Mouse (Mus musculus): Measurements from ENCODE around the gene Fggy. TPM values are rescaled to one million over a fixed set of nuclear protein-coding genes. Genes with fewer than 3 reads are reported as not detected.

The Fggy gene
- polyA plus RNA-seq, 1 experiment from 2014 or later = 30.0 TPM

- H3K9ac ChIP-seq = no peak overlapping the region
- H3K27me3 ChIP-seq = no peaks in the 10 kb centered on the region
- H3K4me3 ChIP-seq (replicated peaks) = no peak overlapping the region
- 81% methylated on average over 2 of the region's 2 CpGs for WGBS
- no peak overlapping the region for H3K4me2 ChIP-seq
- peaks cover 10% of the 10 kb centered on the region; the same call in 1 of the 2 replicates for H3K4me1 ChIP-seq
- no peak overlapping the region for H3K27ac ChIP-seq
- H3K9me3 ChIP-seq (replicated peaks) = no peaks in the 10 kb centered on the region
- no peaks in the 10 kb centered on the region for H3K36me3 ChIP-seq
- no peak for ATAC-seq (replicated peaks; ENCODE audit: low FRiP score)
Observed at GRCm38 (mm10) chr4:95856008-95856407, 298.7 kb downstream of the Fggy start.

GRCm38 (mm10) chr4:95860601-95861000 is 303.3 kb downstream of the Fggy start:
- Histone ChIP-seq H3K27me3 (no peaks in the 10 kb centered on the region), H3K27ac (no peak overlapping the region), H3K9ac (no peak overlapping the region), H3K9me3 (replicated peaks) (no peaks in the 10 kb centered on the region), H3K4me2 (no peak overlapping the region), H3K4me3 (replicated peaks) (no peak overlapping the region), H3K4me1 (peaks cover 34% of the 10 kb centered on the region), H3K36me3 (no peaks in the 10 kb centered on the region)
- no peak for ATAC-seq (replicated peaks; ENCODE audit: low FRiP score)
- WGBS = 53% methylated on average over 3 of the region's 3 CpGs

DNA sequence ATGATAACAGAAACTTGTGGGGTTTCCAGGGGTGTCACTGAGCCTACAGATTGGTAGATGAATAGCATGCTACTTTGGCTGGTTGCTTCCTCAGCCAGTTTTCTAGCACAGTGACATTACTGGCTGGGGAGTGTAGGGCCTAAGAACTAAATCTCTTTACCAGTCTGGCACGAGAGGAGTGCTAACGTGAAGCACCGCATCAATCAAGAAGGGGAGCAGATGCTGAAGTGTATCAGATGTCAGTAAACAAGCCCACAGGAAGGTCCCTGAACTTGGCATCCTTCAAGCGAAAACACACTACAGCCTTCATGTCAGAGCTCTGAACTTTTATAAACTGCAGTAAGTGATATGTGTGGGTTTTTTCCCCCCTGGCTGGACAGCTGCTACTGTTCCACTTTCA is 303.8 kb downstream of the Fggy start:
- peak; percentile 81 for ATAC-seq (replicated peaks; ENCODE audit: low FRiP score)

GRCm38 (mm10) chr4:95861741-95862155 is 304.4 kb downstream of the Fggy start:
- Histone ChIP-seq H3K27me3 (no peaks in the 10 kb centered on the region), H3K36me3 (no peaks in the 10 kb centered on the region), H3K4me1 (peaks cover 34% of the 10 kb centered on the region), H3K9ac (no peak overlapping the region), H3K4me2 (no peak overlapping the region), H3K4me3 (replicated peaks) (no peak overlapping the region), H3K27ac (no peak overlapping the region), H3K9me3 (replicated peaks) (no peaks in the 10 kb centered on the region)
- ATAC-seq (replicated peaks; ENCODE audit: low FRiP score) = no peak
- WGBS = 88% methylated on average over 5 of the region's 5 CpGs

More for the DNA sequence above, 303.8 kb downstream of the Fggy start:
- Histone ChIP-seq H3K36me3 (no peaks in the 10 kb centered on the region), H3K27me3 (no peaks in the 10 kb centered on the region), H3K9me3 (replicated peaks) (no peaks in the 10 kb centered on the region), H3K9ac (no peak overlapping the region), H3K4me1 (peaks cover 34% of the 10 kb centered on the region), H3K4me3 (replicated peaks) (no peak overlapping the region), H3K4me2 (no peak overlapping the region), H3K27ac (no peak overlapping the region)
- 31% methylated on average over 4 of the region's 4 CpGs for WGBS

GRCm38 (mm10) chr4:95862276-95862675 is 305.0 kb downstream of the Fggy start:
- Histone ChIP-seq H3K4me1 (peaks cover 34% of the 10 kb centered on the region), H3K36me3 (no peaks in the 10 kb centered on the region), H3K4me3 (replicated peaks) (no peak overlapping the region), H3K27ac (no peak overlapping the region), H3K27me3 (no peaks in the 10 kb centered on the region), H3K9me3 (replicated peaks) (no peaks in the 10 kb centered on the region), H3K9ac (no peak overlapping the region), H3K4me2 (no peak overlapping the region)
- WGBS = 63% methylated on average over 7 of the region's 7 CpGs
- ATAC-seq (replicated peaks; ENCODE audit: low FRiP score) = no peak

GRCm38 (mm10) chr4:95862781-95863499 is 305.6 kb downstream of the Fggy start:
- Histone ChIP-seq H3K9ac (no peak overlapping the region), H3K4me3 (replicated peaks) (no peak overlapping the region), H3K4me1 (peaks cover 34% of the 10 kb centered on the region), H3K9me3 (replicated peaks) (no peaks in the 10 kb centered on the region), H3K27ac (peak overlapping the region; percentile 49), H3K36me3 (no peaks in the 10 kb centered on the region), H3K27me3 (no peaks in the 10 kb centered on the region), H3K4me2 (no peak overlapping the region)
- WGBS = 28% methylated on average over 6 of the region's 6 CpGs
- ATAC-seq (replicated peaks; ENCODE audit: low FRiP score) = peak; percentile 67

- 19% methylated on average over 3 of the region's 3 CpGs for WGBS
- Histone ChIP-seq H3K4me1 (peaks cover 34% of the 10 kb centered on the region), H3K36me3 (no peaks in the 10 kb centered on the region), H3K4me2 (no peak overlapping the region), H3K4me3 (replicated peaks) (no peak overlapping the region), H3K9me3 (replicated peaks) (no peaks in the 10 kb centered on the region), H3K27me3 (no peaks in the 10 kb centered on the region), H3K9ac (no peak overlapping the region), H3K27ac (peak overlapping the region; percentile 49)
- peak; percentile 85 for ATAC-seq (replicated peaks; ENCODE audit: low FRiP score)
Observed at GRCm38 (mm10) chr4:95863500-95863803, 306.1 kb downstream of the Fggy start.

GRCm38 (mm10) chr4:95865251-95865650 is 307.9 kb downstream of the Fggy start:
- H3K4me3 ChIP-seq (replicated peaks) = no peak overlapping the region
- ATAC-seq (replicated peaks; ENCODE audit: low FRiP score) = no peak
- WGBS = 86% methylated on average over 5 of the region's 5 CpGs
- no peaks in the 10 kb centered on the region for H3K27me3 ChIP-seq
- H3K27ac ChIP-seq = no peak overlapping the region
- no peak overlapping the region for H3K4me2 ChIP-seq
- peaks cover 34% of the 10 kb centered on the region for H3K4me1 ChIP-seq
- no peak overlapping the region for H3K9ac ChIP-seq
- H3K9me3 ChIP-seq (replicated peaks) = no peaks in the 10 kb centered on the region
- no peaks in the 10 kb centered on the region for H3K36me3 ChIP-seq

GRCm38 (mm10) chr4:95865882-95866281 is 308.6 kb downstream of the Fggy start:
- H3K4me3 ChIP-seq (replicated peaks) = no peak overlapping the region
- ATAC-seq (replicated peaks; ENCODE audit: low FRiP score) = no peak
- 79% methylated on average over 3 of the region's 3 CpGs for WGBS

GRCm38 (mm10) chr4:95867103-95867502 is 309.8 kb downstream of the Fggy start:
- no peaks in the 10 kb centered on the region for H3K36me3 ChIP-seq
- 84% methylated on average over 3 of the region's 3 CpGs for WGBS
- no peak for ATAC-seq (replicated peaks; ENCODE audit: low FRiP score)
- no peak overlapping the region for H3K4me3 ChIP-seq (replicated peaks)
- H3K4me2 ChIP-seq = no peak overlapping the region
- H3K9ac ChIP-seq = no peak overlapping the region
- no peaks in the 10 kb centered on the region for H3K27me3 ChIP-seq
- H3K27ac ChIP-seq = no peak overlapping the region
- peaks cover 22% of the 10 kb centered on the region for H3K4me1 ChIP-seq
- no peaks in the 10 kb centered on the region for H3K9me3 ChIP-seq (replicated peaks)

More at GRCm38 (mm10) chr4:95865882-95866281, 308.6 kb downstream of the Fggy start:
- H3K36me3 ChIP-seq = no peaks in the 10 kb centered on the region
- no peaks in the 10 kb centered on the region for H3K27me3 ChIP-seq
- H3K4me2 ChIP-seq = no peak overlapping the region
- H3K9ac ChIP-seq = no peak overlapping the region
- H3K9me3 ChIP-seq (replicated peaks) = no peaks in the 10 kb centered on the region
- peaks cover 30% of the 10 kb centered on the region for H3K4me1 ChIP-seq
- H3K27ac ChIP-seq = no peak overlapping the region

DNA sequence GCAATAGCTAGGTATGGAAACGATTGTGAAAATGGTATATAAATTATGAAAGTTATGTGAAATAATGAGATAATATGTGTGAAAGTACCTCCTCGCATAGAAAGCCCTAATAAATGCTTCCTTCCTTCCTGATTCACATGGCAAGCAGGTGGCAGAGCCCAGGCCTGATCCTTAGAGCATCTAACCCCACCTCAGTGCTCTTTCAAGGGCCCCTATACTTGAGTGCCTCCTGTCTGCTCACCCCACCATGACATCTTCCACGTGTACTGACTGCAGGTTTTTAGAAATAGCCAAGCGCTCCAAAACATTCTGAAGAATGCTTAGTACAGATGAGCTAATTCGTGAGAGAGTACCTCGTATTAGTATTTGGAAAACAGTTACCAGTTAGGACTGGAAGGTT is 311.0 kb downstream of the Fggy start:
- 82% methylated on average over 6 of the region's 6 CpGs for WGBS

DNA sequence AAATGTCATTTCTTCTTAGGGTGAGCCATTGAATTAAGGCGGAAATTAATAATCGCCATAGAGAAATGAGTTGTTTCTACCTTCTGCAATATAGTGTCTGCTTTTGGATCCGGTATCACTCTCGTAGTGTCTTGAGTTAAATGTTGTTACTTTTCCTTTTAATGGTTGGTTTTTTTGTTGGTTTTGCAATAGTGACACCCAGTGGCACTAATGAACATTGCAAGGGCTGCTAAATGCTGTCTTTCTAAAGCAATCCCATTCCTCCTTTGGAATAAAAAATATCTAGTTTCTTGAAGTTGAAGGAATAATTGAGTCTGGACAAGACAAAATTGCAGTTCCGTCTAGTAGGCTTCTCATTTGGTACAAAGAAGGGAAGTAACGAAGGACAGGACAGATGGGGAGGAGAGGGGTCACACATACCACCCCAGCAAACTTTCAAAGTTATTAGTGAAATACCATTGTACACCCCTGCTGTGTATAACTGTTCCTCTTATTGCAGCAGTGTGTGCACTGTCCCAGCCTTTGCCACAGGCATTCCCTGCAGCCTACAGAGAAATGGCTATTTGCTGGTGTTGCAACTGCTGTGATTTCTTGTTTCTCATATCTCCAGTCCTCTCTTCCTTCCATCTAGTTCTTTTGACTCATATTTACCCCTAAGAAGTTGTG is 314.0 kb downstream of the Fggy start:
- 25% methylated on average over 6 of the region's 6 CpGs for WGBS
- H3K9me3 ChIP-seq (replicated peaks) = no peaks in the 10 kb centered on the region
- H3K36me3 ChIP-seq = no peaks in the 10 kb centered on the region
- H3K9ac ChIP-seq = no peak overlapping the region
- 0 out of 2 replicates have a peak overlapping the region, but pooled peaks have one; percentile 19 for H3K4me2 ChIP-seq
- H3K4me1 ChIP-seq = peaks cover 3% of the 10 kb centered on the region; the same call in 1 of the 2 replicates
- no peak for ATAC-seq (replicated peaks; ENCODE audit: low FRiP score)
- H3K27ac ChIP-seq = no peak overlapping the region
- no peak overlapping the region for H3K4me3 ChIP-seq (replicated peaks)
- H3K27me3 ChIP-seq = no peaks in the 10 kb centered on the region

More for the DNA sequence above, 311.0 kb downstream of the Fggy start:
- Histone ChIP-seq H3K27me3 (no peaks in the 10 kb centered on the region), H3K4me3 (replicated peaks) (no peak overlapping the region), H3K27ac (no peak overlapping the region), H3K9ac (no peak overlapping the region), H3K4me1 (peaks cover 10% of the 10 kb centered on the region), H3K36me3 (no peaks in the 10 kb centered on the region), H3K9me3 (replicated peaks) (no peaks in the 10 kb centered on the region), H3K4me2 (no peak overlapping the region)
- ATAC-seq (replicated peaks; ENCODE audit: low FRiP score) = no peak

Measured in kidney, embryonic 15.5 days (tissue).